Mouse (Mus musculus): ENCODE measurements at regions not wholly inside any gene's neighbourhood (a gene's known extent, or its start where the extent isn't known, plus 50 kb on each side); places are given as distances from the start of the nearest gene placed in this dataset.

DNA sequence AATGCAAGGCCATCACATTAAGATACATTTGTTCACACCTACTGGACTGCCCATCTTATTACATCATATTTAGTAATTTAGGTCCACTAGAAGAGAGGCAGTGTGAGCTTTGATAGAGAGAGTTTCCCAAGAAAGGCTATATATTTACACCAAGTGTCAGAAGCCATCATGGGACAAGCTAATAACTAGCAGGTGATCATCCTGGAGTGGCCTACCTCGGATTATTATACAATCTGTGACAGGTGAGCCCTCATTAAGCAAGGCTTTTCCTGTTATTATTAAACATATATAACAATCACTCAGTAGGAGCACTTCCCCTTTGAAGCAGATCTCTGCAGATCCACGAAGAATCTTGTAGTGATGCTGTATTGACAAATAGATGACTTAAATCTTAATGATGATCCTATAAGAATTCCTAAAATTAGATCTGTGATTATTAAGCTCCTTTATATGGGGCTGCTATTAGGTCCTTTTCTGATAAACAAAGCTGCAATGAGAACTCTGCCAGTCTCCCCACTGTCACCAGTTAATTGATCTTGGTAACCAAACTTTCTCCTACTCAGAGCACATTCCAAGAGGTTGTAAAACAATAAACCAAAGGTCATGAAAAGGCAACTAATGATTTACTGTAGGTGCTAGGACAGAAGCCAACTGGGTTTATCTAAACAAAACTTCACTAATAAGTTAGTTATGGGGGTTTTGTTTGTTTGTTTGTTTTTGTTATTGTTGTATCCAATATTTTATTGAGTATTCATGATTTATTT, 1068.2 kb downstream of the Zpld1 start:
- no peak for TF ChIP-seq CTCF (IDR thresholded peaks at IDR 0.05; ENCODE audit: low read depth, low read length)
- H3K27ac ChIP-seq (replicated peaks; ENCODE audit: insufficient read depth, low read depth, low read length) = no peak overlapping the region
- WGBS = 54% methylated on average over 2 of the region's 2 CpGs

DNA sequence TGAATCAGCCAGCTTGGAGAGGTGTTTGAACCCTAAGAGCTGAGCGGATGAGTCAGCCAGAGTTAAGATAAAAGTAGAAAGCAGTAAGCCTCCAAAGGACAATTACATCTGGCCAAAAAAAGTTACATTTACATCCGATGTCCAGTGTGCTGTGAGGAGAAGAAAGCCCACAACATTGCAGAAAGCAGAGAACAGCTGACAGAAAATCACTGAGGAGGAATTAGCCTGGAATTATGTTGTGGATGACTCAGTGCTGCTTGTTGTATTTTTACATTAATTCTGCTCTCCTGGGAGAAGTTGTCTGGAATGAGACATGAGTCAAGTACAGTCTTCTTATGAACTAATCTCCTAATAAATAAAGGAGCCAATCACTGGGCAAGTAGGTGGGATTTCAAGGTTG, 1071.6 kb downstream of the Zpld1 start:
- no peak for DNase-seq (ENCODE audit: extremely low read depth, low read depth, low spot score)
- Histone ChIP-seq H3K27me3 (ENCODE audit: control insufficient read depth, insufficient read depth, low read length) (no peaks in the 10 kb centered on the region), H3K4me3 (ENCODE audit: insufficient read depth, low read depth, low read length) (no peak overlapping the region), H3K4me1 (ENCODE audit: control insufficient read depth, insufficient read depth, low read length) (no peaks in the 10 kb centered on the region), H3K9ac (ENCODE audit: low read depth, low read length) (no peak overlapping the region), H3K79me2 (ENCODE audit: control insufficient read depth, insufficient read depth, low read length) (no peaks in the 10 kb centered on the region), H3K36me3 (ENCODE audit: control insufficient read depth, insufficient read depth, low read length) (no peaks in the 10 kb centered on the region), H3K27ac (replicated peaks; ENCODE audit: insufficient read depth, low read depth, low read length) (no peak overlapping the region)
- WGBS = 79% methylated on average over 2 of the region's 2 CpGs
- no peak for TF ChIP-seq POLR2A (IDR thresholded peaks at IDR 0.05; ENCODE audit: extremely low read depth, insufficient read depth, low read length)
- TF ChIP-seq CTCF (IDR thresholded peaks at IDR 0.05; ENCODE audit: low read depth, low read length) = no peak

More for the DNA sequence above, 1068.2 kb downstream of the Zpld1 start:
- Histone ChIP-seq H3K79me2 (ENCODE audit: control insufficient read depth, insufficient read depth, low read length) (no peaks in the 10 kb centered on the region), H3K4me3 (ENCODE audit: insufficient read depth, low read depth, low read length) (no peak overlapping the region), H3K9ac (ENCODE audit: low read depth, low read length) (no peak overlapping the region), H3K36me3 (ENCODE audit: control insufficient read depth, insufficient read depth, low read length) (no peaks in the 10 kb centered on the region), H3K27me3 (ENCODE audit: control insufficient read depth, insufficient read depth, low read length) (no peaks in the 10 kb centered on the region), H3K4me1 (ENCODE audit: control insufficient read depth, insufficient read depth, low read length) (no peaks in the 10 kb centered on the region)
- peak; percentile 1 for DNase-seq (ENCODE audit: extremely low read depth, low read depth, low spot score)

DNA sequence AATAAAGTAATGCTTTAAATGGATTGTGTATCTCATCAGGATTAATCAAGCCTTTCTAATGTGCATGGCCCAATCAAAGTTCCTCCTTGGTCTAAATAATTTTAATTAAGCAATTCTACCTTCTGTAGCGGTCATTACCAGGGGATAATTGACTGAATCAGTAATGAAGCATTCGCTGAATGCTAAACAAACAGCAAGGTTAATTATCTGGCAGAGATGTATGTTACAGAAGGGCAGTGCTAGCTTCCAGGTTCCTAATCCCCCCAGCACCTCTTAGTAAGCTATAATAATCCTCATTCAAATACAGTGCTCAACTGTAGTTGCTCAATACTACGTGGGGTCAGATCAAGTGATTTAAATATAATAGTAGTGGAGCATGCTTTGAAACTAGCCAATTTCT, 1102.6 kb downstream of the Zpld1 start:
- TF ChIP-seq CTCF (IDR thresholded peaks at IDR 0.05; ENCODE audit: low read depth, low read length) (no peak), POLR2A (IDR thresholded peaks at IDR 0.05; ENCODE audit: extremely low read depth, insufficient read depth, low read length) (no peak)
- H3K9ac ChIP-seq (ENCODE audit: low read depth, low read length) = no peak overlapping the region
- no peak overlapping the region for H3K4me3 ChIP-seq (ENCODE audit: insufficient read depth, low read depth, low read length)
- no peaks in the 10 kb centered on the region for H3K27me3 ChIP-seq (ENCODE audit: control insufficient read depth, insufficient read depth, low read length)
- DNase-seq (ENCODE audit: extremely low read depth, low read depth, low spot score) = no peak
- no peaks in the 10 kb centered on the region for H3K79me2 ChIP-seq (ENCODE audit: control insufficient read depth, insufficient read depth, low read length)
- WGBS = 73% methylated on average over 3 of the region's 3 CpGs
- no peaks in the 10 kb centered on the region for H3K36me3 ChIP-seq (ENCODE audit: control insufficient read depth, insufficient read depth, low read length)
- H3K4me1 ChIP-seq (ENCODE audit: control insufficient read depth, insufficient read depth, low read length) = no peaks in the 10 kb centered on the region
- no peak overlapping the region for H3K27ac ChIP-seq (replicated peaks; ENCODE audit: insufficient read depth, low read depth, low read length)

DNA sequence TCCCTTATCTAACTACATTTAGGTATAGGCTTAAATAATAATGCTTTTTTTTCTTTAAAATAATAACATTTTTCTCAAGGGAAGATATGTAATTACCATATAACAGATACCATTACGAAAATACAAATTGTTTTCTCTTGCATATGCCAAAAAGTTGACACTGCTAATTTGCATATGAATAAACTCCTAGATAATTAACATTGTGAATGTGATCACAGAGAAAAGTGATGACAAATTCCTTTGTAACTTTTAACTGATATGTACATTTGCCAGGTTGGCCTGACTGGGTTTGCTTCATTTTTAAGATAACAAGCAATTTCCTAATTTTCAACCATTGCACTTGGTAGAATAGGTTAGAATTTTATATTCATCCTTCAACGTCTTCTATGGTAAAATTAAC, 1103.1 kb downstream of the Zpld1 start:
- Histone ChIP-seq H3K4me3 (ENCODE audit: insufficient read depth, low read depth, low read length) (no peak overlapping the region), H3K79me2 (ENCODE audit: control insufficient read depth, insufficient read depth, low read length) (no peaks in the 10 kb centered on the region), H3K4me1 (ENCODE audit: control insufficient read depth, insufficient read depth, low read length) (no peaks in the 10 kb centered on the region), H3K27ac (replicated peaks; ENCODE audit: insufficient read depth, low read depth, low read length) (no peak overlapping the region), H3K27me3 (ENCODE audit: control insufficient read depth, insufficient read depth, low read length) (no peaks in the 10 kb centered on the region), H3K36me3 (ENCODE audit: control insufficient read depth, insufficient read depth, low read length) (no peaks in the 10 kb centered on the region), H3K9ac (ENCODE audit: low read depth, low read length) (no peak overlapping the region)
- TF ChIP-seq CTCF (IDR thresholded peaks at IDR 0.05; ENCODE audit: low read depth, low read length) (no peak), POLR2A (IDR thresholded peaks at IDR 0.05; ENCODE audit: extremely low read depth, insufficient read depth, low read length) (no peak)
- DNase-seq (ENCODE audit: extremely low read depth, low read depth, low spot score) = no peak
- WGBS = 55% methylated on average over 2 of the region's 2 CpGs

Measured in liver, adult 2 months (tissue).